Mouse (Mus musculus) spleen, adult 2 months (tissue): ENCODE data around the gene Nedd4.

Experiments used
- CTCF ChIP-seq: fragments of 200-500 bp; IDR thresholded peaks from 2 replicates; pipeline ENCODE4 v1.5.1; 2011; ENCODE audit warnings: mild to moderate bottlenecking, inconsistent platforms; ENCODE audit not compliant: insufficient read depth, insufficient read length, insufficient replicate concordance; ENCODE audit errors: extremely low read depth
- POLR2A ChIP-seq: fragments of 200-500 bp; IDR thresholded peaks from 2 replicates; pipeline ENCODE4 v1.6.1; 2011; ENCODE audit warnings: low read depth, low read length, inconsistent platforms

- no peak for TF ChIP-seq CTCF
- TF ChIP-seq POLR2A: no peak
Measured at GRCm38 (mm10) chr9:72693081-72693696, 31.0 kb downstream of the Nedd4 start.
